Mouse (Mus musculus) olfactory bulb, adult 2 months (tissue): ENCODE data around the gene Ddb1.

Experiments used
- CTCF ChIP-seq: fragments of 200-500 bp; IDR thresholded peaks from 2 replicates; pipeline ENCODE4 v1.5.1; 2012; ENCODE audit warnings: low read depth, mild to moderate bottlenecking, low read length, moderate library complexity; ENCODE audit not compliant: insufficient read depth
- POLR2A ChIP-seq: fragments of 200-500 bp; IDR thresholded peaks from 2 replicates; pipeline ENCODE4 v1.6.1; 2012; ENCODE audit warnings: mild to moderate bottlenecking, low read depth, low read length, moderate library complexity; ENCODE audit not compliant: insufficient read depth

DNA sequence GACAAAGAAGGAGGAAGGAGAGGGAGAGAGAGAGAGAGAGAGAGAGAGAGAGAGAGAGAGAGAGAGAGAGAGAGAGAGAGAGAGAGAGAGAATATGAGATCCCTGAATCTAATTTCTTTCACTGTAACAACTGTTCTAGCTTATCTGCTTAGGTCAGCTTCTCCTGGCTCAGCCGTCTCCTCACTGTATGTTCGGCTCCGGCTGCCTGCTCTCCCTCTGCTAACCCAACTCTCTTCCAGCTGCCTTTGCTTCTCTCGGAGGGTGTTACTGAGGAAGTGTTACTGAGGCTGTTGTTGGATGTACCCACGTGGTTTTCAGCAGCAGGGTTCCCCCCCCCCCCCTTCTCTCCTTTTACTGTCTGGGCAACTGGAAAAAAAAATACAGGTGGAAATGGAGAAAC is 35.0 kb downstream of the Ddb1 start:
- no peak for TF ChIP-seq CTCF
- TF ChIP-seq POLR2A, result no peak
